Comparison of ENCODE assay signal across 9 mouse cellular contexts in genomic region chr14:75454716-75455115, GRCm38 (mm10). TPM values are rescaled to one million over a fixed set of nuclear protein-coding genes. Genes with fewer than 3 reads are reported as not detected.
DNase-seq lines count a peak whose midpoint lies in the region; ATAC-seq and TF ChIP-seq lines count a peak whose summit lies in the region.
"Had no signal": no experiment of that assay in that cellular context is flagged by ENCODE, and none has a peak within 500 bp of the region (broad histone marks: within the 10 kb centered on the region; RNA-seq: fewer than 3 reads in every experiment).

No protein-coding gene starts in this region.

- H3K4me2 ChIP-seq in liver, embryonic 12.5 days, result no peak overlapping the region
- peak overlapping the region; percentile 64 for H3K4me2 ChIP-seq in hindbrain, embryonic 16.5 days (ENCODE audit: low read length)
- peak overlapping the region; percentile 63 for H3K4me2 ChIP-seq in neural tube, embryonic 14.5 days (ENCODE audit: low read depth, low read length)

- no peak overlapping the region for H3K27ac ChIP-seq in liver, embryonic 12.5 days
- H3K27ac ChIP-seq in hindbrain, embryonic 16.5 days (ENCODE audit: low read depth, low read length), result peak overlapping the region; percentile 48; the same call in 1 of the 2 replicates
- H3K27ac ChIP-seq in neural tube, embryonic 14.5 days (ENCODE audit: low read depth, low read length), result peak overlapping the region; percentile 80; the same call in 1 of the 2 replicates
- no peak overlapping the region for H3K27ac ChIP-seq in thymus, adult 2 months (ENCODE audit: control insufficient read depth, insufficient read depth, low read length)

- peaks cover 6% of the 10 kb centered on the region for H3K4me1 ChIP-seq in liver, embryonic 12.5 days
- H3K4me1 ChIP-seq in hindbrain, embryonic 16.5 days (ENCODE audit: control insufficient read depth, insufficient read depth, low read depth, low read length), result peaks cover 21% of the 10 kb centered on the region
- peaks cover 21% of the 10 kb centered on the region for H3K4me1 ChIP-seq in neural tube, embryonic 14.5 days (ENCODE audit: control insufficient read depth, insufficient read depth, low read length)
- H3K4me1 ChIP-seq in thymus, adult 2 months (replicated peaks; ENCODE audit: control insufficient read depth, insufficient read depth, low read length), result peaks cover 10% of the 10 kb centered on the region; the same call in 1 of the 2 replicates

- WGBS in liver, embryonic 12.5 days (ENCODE audit: insufficient replicate concordance), result 25% methylated on average over 4 of the region's 4 CpGs
- 3% methylated on average over 4 of the region's 4 CpGs for WGBS in hindbrain, embryonic 16.5 days
- WGBS in neural tube, embryonic 14.5 days, result 6% methylated on average over 4 of the region's 4 CpGs
- 42% methylated on average over 4 of the region's 4 CpGs for whole genome bisulfite sequencing in thymus, adult 2 months

- no peak for TF ChIP-seq POLR2A in thymus, adult 2 months (IDR thresholded peaks at IDR 0.05; ENCODE audit: control insufficient read depth, extremely low read depth, insufficient read depth, low read length, poor library complexity)

- TF ChIP-seq CTCF in thymus, adult 2 months (IDR thresholded peaks at IDR 0.05; ENCODE audit: borderline replicate concordance, control insufficient read depth, extremely low read depth, insufficient read depth, low read length, poor library complexity), result no peak

- H3K9ac ChIP-seq in liver, embryonic 12.5 days, result no peak overlapping the region
- no peak overlapping the region for H3K9ac ChIP-seq in hindbrain, embryonic 16.5 days (ENCODE audit: low read depth, low read length)
- peak overlapping the region; percentile 28; the same call in 1 of the 2 replicates for H3K9ac ChIP-seq in neural tube, embryonic 14.5 days (replicated peaks; ENCODE audit: low read depth, low read length)

- no peaks in the 10 kb centered on the region for H3K9me3 ChIP-seq in liver, embryonic 12.5 days (replicated peaks)
- no peaks in the 10 kb centered on the region for H3K9me3 ChIP-seq in hindbrain, embryonic 16.5 days (ENCODE audit: control insufficient read depth, low read length)
- no peaks in the 10 kb centered on the region for H3K9me3 ChIP-seq in neural tube, embryonic 14.5 days (ENCODE audit: control insufficient read depth, low read length)

- intact Hi-C loops in left cerebral cortex, postnatal 36 days (cut with DNase I), result loop anchor here (10.0 kb wide), 2 partner anchors 190 to 260 kb away; partner anchors contain the start of gene Erich6b

- no peaks in the 10 kb centered on the region for H3K36me3 ChIP-seq in liver, embryonic 12.5 days
- no peaks in the 10 kb centered on the region for H3K36me3 ChIP-seq in hindbrain, embryonic 16.5 days (ENCODE audit: control insufficient read depth, insufficient read depth, low read length)
- H3K36me3 ChIP-seq in neural tube, embryonic 14.5 days (ENCODE audit: control insufficient read depth, insufficient read depth, low read length), result no peaks in the 10 kb centered on the region
- H3K36me3 ChIP-seq in thymus, adult 2 months (ENCODE audit: control insufficient read depth, insufficient read depth, low read length), result no peaks in the 10 kb centered on the region

- DNase-seq in liver, result peak; percentile 17
- peak; percentile 78 for DNase-seq in embryo, embryonic 11 days
- no peak for DNase-seq in left cerebral cortex, postnatal 36 days (ENCODE audit: low spot score in 2 of 2)
- no peak for DNase-seq in thymus, adult 2 months
- DNase-seq in cerebellum, adult 18-20 months, result no peak

- peaks cover 53% of the 10 kb centered on the region for H3K27me3 ChIP-seq in liver, embryonic 12.5 days (replicated peaks)
- no peaks in the 10 kb centered on the region for H3K27me3 ChIP-seq in hindbrain, embryonic 16.5 days (replicated peaks; ENCODE audit: control insufficient read depth, insufficient read depth, low read length)
- H3K27me3 ChIP-seq in neural tube, embryonic 14.5 days (ENCODE audit: control insufficient read depth, insufficient read depth, low read length), result no peaks in the 10 kb centered on the region
- H3K27me3 ChIP-seq in thymus, adult 2 months (ENCODE audit: control insufficient read depth, insufficient read depth, low read length), result peaks cover 2% of the 10 kb centered on the region; the same call in 1 of the 2 replicates

- H3K4me3 ChIP-seq in liver, embryonic 12.5 days, result no peak overlapping the region
- H3K4me3 ChIP-seq in hindbrain, embryonic 16.5 days (ENCODE audit: low read length), result 0 out of 2 replicates have a peak overlapping the region, but pooled peaks have one; percentile 6
- no peak overlapping the region for H3K4me3 ChIP-seq in neural tube, embryonic 14.5 days (ENCODE audit: low read depth, low read length)
- no peak overlapping the region for H3K4me3 ChIP-seq in thymus, adult 2 months (ENCODE audit: control insufficient read depth, insufficient read depth, low read length)
- H3K4me3 ChIP-seq: myocyte had no signal

- no peak for ATAC-seq in liver, embryonic 12.5 days
- ATAC-seq in hindbrain, embryonic 16.5 days, result peak; percentile 40; the same call in 1 of the 2 replicates
- ATAC-seq in neural tube, embryonic 14.5 days (ENCODE audit: low read depth), result peak; percentile 57; the same call in 1 of the 2 replicates

RNA-seq across cellular contexts. Expression of gene Siah3, which starts 1.1 kb away (rescaled TPM):
- 0.11 and 0.17 TPM in 2 replicates for polyA plus RNA-seq in liver, embryonic 12.5 days (2016; fragmentation: Nextera tagmentation; extraction: Ambion mirVana)
- polyA plus RNA-seq in hindbrain, embryonic 16.5 days (2015; fragmentation: Nextera tagmentation; extraction: Ambion mirVana), result 2.9 and 5.2 TPM in 2 replicates
- polyA plus RNA-seq in neural tube, embryonic 14.5 days (2014; fragmentation: Nextera tagmentation; extraction: Ambion mirVana), result 11.1 and 11.8 TPM in 2 replicates
- total RNA-seq in left cerebral cortex, postnatal 36 days (2021), result 1 to 10 TPM; 6.7 to 7.5 TPM
- polyA plus RNA-seq in thymus, adult 2 months (2012; rRNA removed), result 0.05 and 0.11 TPM in 2 replicates
- polyA plus RNA-seq: myocyte had no signal

Comparison
In these comparisons a context has a peak if more than half of its experiments do, and no peak if none do; other contexts are left out.
1. DNase-seq: peak in liver (single experiment) and embryo, embryonic 11 days (single experiment); none in left cerebral cortex, postnatal 36 days (0 of 2), thymus, adult 2 months (single experiment) and cerebellum, adult 18-20 months (0 of 2).
2. H3K27ac ChIP-seq: peak in hindbrain, embryonic 16.5 days (single experiment) and neural tube, embryonic 14.5 days (single experiment); none in liver, embryonic 12.5 days (single experiment) and thymus, adult 2 months (single experiment).